Mouse (Mus musculus): ENCODE data around the gene Kbtbd3. TPM values are rescaled to one million over a fixed set of nuclear protein-coding genes. Genes with fewer than 3 reads are reported as not detected.

The Kbtbd3 gene
- polyA plus RNA-seq, 1 experiment from 2014 or later: 6.2 TPM

GRCm38 (mm10) chr9:4310706-4311105 lies 1.1 kb downstream of the Kbtbd3 start:
- no peaks in the 10 kb centered on the region for H3K9me3 ChIP-seq (ENCODE audit: control insufficient read depth, low read length)
- H3K4me1 ChIP-seq (replicated peaks; ENCODE audit: control insufficient read depth, insufficient read depth, low read length): peaks cover 14% of the 10 kb centered on the region
- no peaks in the 10 kb centered on the region for H3K27me3 ChIP-seq (replicated peaks; ENCODE audit: control insufficient read depth, insufficient read depth, low read length)
- peak overlapping the region; percentile 76 for H3K9ac ChIP-seq (ENCODE audit: low read length)
- 64% methylated on average over 3 of the region's 3 CpGs for WGBS
- no peak overlapping the region for H3K27ac ChIP-seq (ENCODE audit: low read depth)
- ATAC-seq (replicated peaks; ENCODE audit: low FRiP score, low TSS enrichment, low read depth) (no peak), DNase-seq (ENCODE audit: low spot score) (no peak)
- no peaks in the 10 kb centered on the region for H3K36me3 ChIP-seq (ENCODE audit: control insufficient read depth, insufficient read depth, low read length)
- peak overlapping the region; percentile 82 for H3K4me3 ChIP-seq (ENCODE audit: low read depth, low read length)
- H3K4me2 ChIP-seq (ENCODE audit: low read length): peak overlapping the region; percentile 53

GRCm38 (mm10) chr9:4311162-4311561 lies 1.5 kb downstream of the Kbtbd3 start:
- no peak overlapping the region for H3K27ac ChIP-seq (ENCODE audit: low read depth)
- 91% methylated on average over 3 of the region's 3 CpGs for WGBS
- no peak for ATAC-seq (replicated peaks; ENCODE audit: low FRiP score, low TSS enrichment, low read depth)

DNA sequence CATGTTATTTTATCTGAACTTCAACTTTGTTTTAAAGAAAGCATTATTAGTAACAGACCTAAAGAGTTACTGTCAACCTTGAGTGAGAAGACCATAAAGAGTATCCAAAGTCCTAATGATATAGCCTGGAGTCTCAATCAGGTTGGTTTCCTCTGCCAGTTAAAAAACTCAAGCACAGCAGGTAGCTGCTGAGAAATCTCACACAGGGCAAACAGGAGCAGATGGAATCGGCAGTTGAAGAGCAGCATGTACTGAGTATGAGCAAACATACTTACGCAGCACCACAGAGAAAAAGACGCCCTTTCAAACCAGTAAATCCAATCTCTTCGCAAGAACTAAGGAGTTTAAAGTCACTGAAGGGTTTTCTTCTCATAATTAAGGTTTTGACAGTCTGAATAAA lies 4.3 kb downstream of the Kbtbd3 start:
- 91% methylated on average over 4 of the region's 4 CpGs for WGBS
- H3K4me2 ChIP-seq (ENCODE audit: low read length): no peak overlapping the region
- ATAC-seq (replicated peaks; ENCODE audit: low FRiP score, low TSS enrichment, low read depth): no peak

More at GRCm38 (mm10) chr9:4311162-4311561, 1.5 kb downstream of the Kbtbd3 start:
- Histone ChIP-seq H3K4me1 (replicated peaks; ENCODE audit: control insufficient read depth, insufficient read depth, low read length) (peaks cover 14% of the 10 kb centered on the region), H3K4me2 (ENCODE audit: low read length) (no peak overlapping the region), H3K27me3 (replicated peaks; ENCODE audit: control insufficient read depth, insufficient read depth, low read length) (no peaks in the 10 kb centered on the region), H3K9me3 (ENCODE audit: control insufficient read depth, low read length) (no peaks in the 10 kb centered on the region), H3K9ac (ENCODE audit: low read length) (no peak overlapping the region), H3K4me3 (ENCODE audit: low read depth, low read length) (no peak overlapping the region), H3K36me3 (ENCODE audit: control insufficient read depth, insufficient read depth, low read length) (no peaks in the 10 kb centered on the region)
- no peak for DNase-seq (ENCODE audit: low spot score)

DNA sequence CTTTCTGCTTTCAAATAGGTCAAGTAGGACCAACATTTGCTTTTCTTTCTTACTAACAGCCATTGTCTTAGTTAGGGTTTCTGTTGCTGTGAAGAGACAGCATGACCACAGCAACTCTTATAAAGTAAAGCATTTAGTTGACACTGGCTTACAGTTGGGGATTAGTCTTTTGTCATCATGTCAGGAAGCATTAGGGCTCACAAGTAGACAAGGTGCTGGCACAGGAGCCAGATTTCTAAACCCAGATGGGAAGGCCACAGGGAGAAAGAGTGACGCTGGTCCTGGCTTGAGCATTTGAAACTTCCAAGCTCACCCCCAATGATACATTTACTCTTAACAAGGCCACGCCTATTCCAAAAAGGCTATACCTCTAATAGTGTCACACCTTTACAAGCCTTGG lies 6.1 kb downstream of the Kbtbd3 start:
- no peak overlapping the region for H3K9ac ChIP-seq (ENCODE audit: low read length)

More for the DNA sequence above, 4.3 kb downstream of the Kbtbd3 start:
- Histone ChIP-seq H3K4me1 (replicated peaks; ENCODE audit: control insufficient read depth, insufficient read depth, low read length) (peaks cover 7% of the 10 kb centered on the region; the same call in 1 of the 2 replicates), H3K27me3 (replicated peaks; ENCODE audit: control insufficient read depth, insufficient read depth, low read length) (no peaks in the 10 kb centered on the region), H3K9me3 (ENCODE audit: control insufficient read depth, low read length) (no peaks in the 10 kb centered on the region), H3K4me3 (ENCODE audit: low read depth, low read length) (no peak overlapping the region), H3K9ac (ENCODE audit: low read length) (no peak overlapping the region), H3K36me3 (ENCODE audit: control insufficient read depth, insufficient read depth, low read length) (no peaks in the 10 kb centered on the region), H3K27ac (ENCODE audit: low read depth) (no peak overlapping the region)
- no peak for DNase-seq (ENCODE audit: low spot score)

GRCm38 (mm10) chr9:4318939-4319721 lies 9.5 kb downstream of the Kbtbd3 start:
- WGBS: 77% methylated on average over 6 of the region's 6 CpGs
- ATAC-seq (replicated peaks; ENCODE audit: low FRiP score, low TSS enrichment, low read depth): no peak
- no peaks in the 10 kb centered on the region for H3K36me3 ChIP-seq (ENCODE audit: control insufficient read depth, insufficient read depth, low read length)

More for the DNA sequence above, 6.1 kb downstream of the Kbtbd3 start:
- ATAC-seq (replicated peaks; ENCODE audit: low FRiP score, low TSS enrichment, low read depth): no peak
- Histone ChIP-seq H3K4me1 (replicated peaks; ENCODE audit: control insufficient read depth, insufficient read depth, low read length) (peaks cover 3% of the 10 kb centered on the region; the same call in 1 of the 2 replicates), H3K36me3 (ENCODE audit: control insufficient read depth, insufficient read depth, low read length) (no peaks in the 10 kb centered on the region), H3K4me3 (ENCODE audit: low read depth, low read length) (no peak overlapping the region), H3K27ac (ENCODE audit: low read depth) (no peak overlapping the region), H3K9me3 (ENCODE audit: control insufficient read depth, low read length) (no peaks in the 10 kb centered on the region), H3K27me3 (replicated peaks; ENCODE audit: control insufficient read depth, insufficient read depth, low read length) (no peaks in the 10 kb centered on the region), H3K4me2 (ENCODE audit: low read length) (no peak overlapping the region)
- 90% methylated on average over 2 of the region's 2 CpGs for WGBS
- DNase-seq (ENCODE audit: low spot score): no peak

DNA sequence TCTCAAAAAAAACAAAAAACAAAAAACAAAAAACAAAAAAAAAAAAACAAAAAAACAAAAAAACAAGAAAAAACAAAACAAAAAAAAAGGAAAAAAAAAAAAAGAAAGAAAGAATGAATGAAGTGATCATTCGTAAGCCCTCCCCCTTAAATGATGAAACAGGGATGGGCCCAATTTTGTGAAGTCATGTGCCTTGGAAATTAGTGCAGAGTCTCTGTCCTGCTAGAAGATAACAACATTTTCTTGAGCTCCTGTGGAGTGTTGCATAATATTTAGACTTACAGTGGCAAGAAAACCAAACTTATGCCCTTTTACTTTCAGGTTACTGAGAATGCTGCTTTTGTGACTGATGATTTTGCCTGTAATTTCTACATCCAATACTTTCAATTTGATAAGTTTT lies 43.5 kb downstream of the Kbtbd3 start:
- no peak for ATAC-seq (replicated peaks; ENCODE audit: low FRiP score, low TSS enrichment, low read depth)
- WGBS: 85% methylated on average over 1 of the region's 1 CpGs

More at GRCm38 (mm10) chr9:4318939-4319721, 9.5 kb downstream of the Kbtbd3 start:
- no peak overlapping the region for H3K9ac ChIP-seq (ENCODE audit: low read length)
- no peak overlapping the region for H3K4me3 ChIP-seq (ENCODE audit: low read depth, low read length)
- H3K27me3 ChIP-seq (replicated peaks; ENCODE audit: control insufficient read depth, insufficient read depth, low read length): no peaks in the 10 kb centered on the region
- H3K4me1 ChIP-seq (replicated peaks; ENCODE audit: control insufficient read depth, insufficient read depth, low read length): no peaks in the 10 kb centered on the region
- no peak overlapping the region for H3K27ac ChIP-seq (ENCODE audit: low read depth)
- no peaks in the 10 kb centered on the region for H3K9me3 ChIP-seq (ENCODE audit: control insufficient read depth, low read length)
- no peak for DNase-seq (ENCODE audit: low spot score)
- no peak overlapping the region for H3K4me2 ChIP-seq (ENCODE audit: low read length)

DNA sequence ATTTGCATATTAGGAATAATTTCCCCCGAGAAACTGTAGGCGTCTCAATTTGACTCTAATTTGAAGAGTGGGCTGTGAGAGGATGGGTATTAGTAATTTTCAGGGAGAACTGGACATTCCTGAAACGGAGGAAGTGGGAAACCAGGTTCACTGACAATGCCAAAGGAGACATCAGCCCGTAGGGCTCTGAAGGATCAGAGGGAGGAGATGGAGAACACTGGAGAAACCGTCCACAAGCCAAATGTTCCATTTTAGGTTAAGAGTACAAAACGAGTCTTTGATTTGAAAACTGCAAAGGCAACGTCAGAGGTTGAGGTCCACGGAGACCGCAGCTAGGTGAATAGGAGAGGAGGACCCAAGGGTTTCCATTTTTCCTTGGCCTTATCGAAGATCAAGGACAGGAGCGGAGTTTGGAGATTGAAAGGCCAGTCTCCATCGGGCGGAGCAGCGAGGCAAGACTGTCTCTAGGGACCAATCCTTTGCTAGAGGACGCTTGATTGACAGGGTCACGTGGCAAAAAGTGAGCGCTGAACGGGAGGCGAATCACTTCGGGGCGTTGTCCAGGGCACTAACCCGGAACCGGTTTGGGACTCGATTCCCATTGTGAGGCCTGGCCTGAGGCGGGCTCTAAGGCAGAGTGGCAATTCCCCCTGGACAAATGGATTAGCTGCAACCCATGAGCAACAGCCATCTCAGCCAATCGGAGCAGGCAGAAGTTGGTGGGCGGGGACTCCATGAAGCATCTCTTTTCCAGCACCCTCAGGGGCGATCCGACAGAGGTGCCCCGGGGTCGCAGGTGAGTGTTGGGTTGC lies 66.4 kb downstream of the Kbtbd3 start, which contains the start of gene Msantd4:
Gene Msantd4 (plus strand): TSS at position 735 of the 812 bp plus-strand sequence.
- H3K27me3 ChIP-seq (replicated peaks; ENCODE audit: control insufficient read depth, insufficient read depth, low read length): no peaks in the 10 kb centered on the region
- H3K4me1 ChIP-seq (replicated peaks; ENCODE audit: control insufficient read depth, insufficient read depth, low read length): peaks cover 10% of the 10 kb centered on the region
- DNase-seq (ENCODE audit: low spot score): peak; percentile 96
- WGBS: 2% methylated on average over 31 of the region's 31 CpGs
- peak within 1 kb of the TSS; percentile 71 for H3K4me2 ChIP-seq (ENCODE audit: low read length)
- peak within 1 kb of the TSS; percentile 71 for H3K9ac ChIP-seq (ENCODE audit: low read length)
- peak within 1 kb of the TSS; percentile 71 for H3K27ac ChIP-seq (ENCODE audit: low read depth)
- H3K36me3 ChIP-seq (ENCODE audit: control insufficient read depth, insufficient read depth, low read length): peaks cover 6% of the 10 kb centered on the region; the same call in 1 of the 2 replicates
- peak within 1 kb of the TSS; percentile 83 for H3K4me3 ChIP-seq (ENCODE audit: low read depth, low read length)
- H3K9me3 ChIP-seq (ENCODE audit: control insufficient read depth, low read length): no peaks in the 10 kb centered on the region
- ATAC-seq (replicated peaks; ENCODE audit: low FRiP score, low TSS enrichment, low read depth): peak; percentile 100

More for the DNA sequence above, 43.5 kb downstream of the Kbtbd3 start:
- Histone ChIP-seq H3K27ac (ENCODE audit: low read depth) (no peak overlapping the region), H3K4me1 (replicated peaks; ENCODE audit: control insufficient read depth, insufficient read depth, low read length) (no peaks in the 10 kb centered on the region), H3K9ac (ENCODE audit: low read length) (no peak overlapping the region), H3K27me3 (replicated peaks; ENCODE audit: control insufficient read depth, insufficient read depth, low read length) (no peaks in the 10 kb centered on the region), H3K9me3 (ENCODE audit: control insufficient read depth, low read length) (no peaks in the 10 kb centered on the region), H3K36me3 (ENCODE audit: control insufficient read depth, insufficient read depth, low read length) (no peaks in the 10 kb centered on the region), H3K4me3 (ENCODE audit: low read depth, low read length) (no peak overlapping the region), H3K4me2 (ENCODE audit: low read length) (no peak overlapping the region)
- no peak for DNase-seq (ENCODE audit: low spot score)

DNA sequence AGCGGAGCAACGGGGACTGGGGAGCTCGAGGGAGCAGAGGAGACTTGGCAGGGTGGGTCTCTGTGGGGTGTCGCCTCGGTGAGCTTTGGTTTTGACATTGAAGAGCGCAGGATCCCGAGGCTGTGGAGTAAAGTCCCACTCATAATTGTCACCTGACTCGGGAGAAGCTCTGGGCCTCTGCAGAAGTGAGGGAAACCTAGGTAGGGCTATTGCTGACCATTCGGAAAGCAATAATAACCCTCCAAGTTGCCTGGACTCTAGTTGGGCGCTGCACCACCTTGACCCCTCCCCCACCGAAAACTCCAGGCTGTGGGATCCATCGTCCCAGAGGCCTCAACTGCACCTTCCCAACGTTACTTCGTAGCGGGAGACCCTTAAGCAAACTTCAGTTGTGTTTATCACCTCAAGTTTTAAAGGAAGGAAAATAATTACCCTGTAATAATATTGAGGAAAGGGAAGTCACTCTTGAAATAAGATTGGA lies 67.0 kb downstream of the Kbtbd3 start:
- DNase-seq (ENCODE audit: low spot score) (no peak), ATAC-seq (replicated peaks; ENCODE audit: low FRiP score, low TSS enrichment, low read depth) (peak; percentile 54; the same call in 1 of the 2 replicates)
- peaks cover 7% of the 10 kb centered on the region; the same call in 1 of the 2 replicates for H3K36me3 ChIP-seq (ENCODE audit: control insufficient read depth, insufficient read depth, low read length)
- H3K4me2 ChIP-seq (ENCODE audit: low read length): peak overlapping the region; percentile 71
- no peaks in the 10 kb centered on the region for H3K27me3 ChIP-seq (replicated peaks; ENCODE audit: control insufficient read depth, insufficient read depth, low read length)
- no peaks in the 10 kb centered on the region for H3K9me3 ChIP-seq (ENCODE audit: control insufficient read depth, low read length)
- peak overlapping the region; percentile 71 for H3K9ac ChIP-seq (ENCODE audit: low read length)
- peak overlapping the region; percentile 83 for H3K4me3 ChIP-seq (ENCODE audit: low read depth, low read length)
- 0% methylated on average over 15 of the region's 15 CpGs for WGBS
- peaks cover 10% of the 10 kb centered on the region for H3K4me1 ChIP-seq (replicated peaks; ENCODE audit: control insufficient read depth, insufficient read depth, low read length)
- H3K27ac ChIP-seq (ENCODE audit: low read depth): peak overlapping the region; percentile 59

Measured in intestine, embryonic 14.5 days (tissue).